8 mouse cellular contexts compared by ENCODE assay signal in the genomic region with DNA sequence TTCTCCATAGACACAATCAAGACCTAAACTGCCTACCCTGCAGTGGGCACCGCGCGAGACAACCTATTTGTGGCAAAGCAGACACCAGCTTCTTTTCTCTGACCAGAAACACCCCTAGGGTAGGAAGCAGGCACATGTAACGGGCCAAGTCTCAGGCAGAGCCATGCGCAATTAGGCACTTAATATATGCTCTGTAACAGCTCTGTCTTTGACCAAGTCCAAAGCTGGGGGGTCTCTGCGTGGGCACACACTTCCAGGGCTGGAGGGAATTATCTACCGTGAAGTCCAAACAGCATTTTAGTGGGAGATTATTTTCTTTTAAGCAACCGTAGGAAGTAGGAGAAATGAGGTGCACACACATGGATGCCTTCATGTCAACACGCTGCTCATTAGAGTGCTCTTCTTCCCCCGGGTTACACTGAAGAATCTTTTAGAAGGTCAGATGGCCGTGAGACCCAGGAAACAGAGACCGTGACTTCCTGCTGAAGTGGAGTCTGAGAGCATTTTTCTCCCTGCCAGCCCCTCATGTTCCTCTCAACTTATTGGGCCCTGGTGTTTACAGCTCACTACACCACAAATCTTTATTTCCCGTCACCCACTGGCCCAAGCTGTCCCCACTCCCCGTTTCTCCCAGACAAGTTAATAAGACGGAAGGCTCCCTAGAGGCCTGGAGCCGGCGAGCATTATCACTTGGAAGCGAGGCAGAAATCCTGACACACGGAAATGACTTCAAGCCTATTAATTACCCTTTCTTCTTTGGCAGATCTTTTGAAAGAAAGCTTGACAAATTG.
DNase-seq lines count a peak whose midpoint lies in the region; ATAC-seq and TF ChIP-seq lines count a peak whose summit lies in the region.

No protein-coding gene starts in this region.

- 51% methylated on average over 19 of the region's 19 CpGs for WGBS in heart, embryonic 10.5 days
- 15% methylated on average over 19 of the region's 19 CpGs for WGBS in kidney, embryonic 16.5 days
- WGBS in midbrain, postnatal 0 days = 31% methylated on average over 19 of the region's 19 CpGs

- peak overlapping the region; percentile 28; the same call in 1 of the 2 replicates for H3K9ac ChIP-seq in kidney, embryonic 16.5 days (replicated peaks; ENCODE audit: low read length)
- H3K9ac ChIP-seq in midbrain, postnatal 0 days (replicated peaks; ENCODE audit: low read length, poor library complexity, severe bottlenecking) = no peak overlapping the region

- no peaks in the 10 kb centered on the region for H3K27me3 ChIP-seq in heart, embryonic 10.5 days (ENCODE audit: insufficient read depth, poor library complexity, severe bottlenecking)
- no peaks in the 10 kb centered on the region for H3K27me3 ChIP-seq in kidney, embryonic 16.5 days (ENCODE audit: insufficient read depth, low read length)
- H3K27me3 ChIP-seq in midbrain, postnatal 0 days (ENCODE audit: insufficient read depth, low read length) = no peaks in the 10 kb centered on the region

- no peaks in the 10 kb centered on the region; the same call in 1 of the 2 replicates for H3K36me3 ChIP-seq in heart, embryonic 10.5 days
- H3K36me3 ChIP-seq in kidney, embryonic 16.5 days (ENCODE audit: insufficient read depth, low read length) = 0 out of 2 replicates have a peak, but pooled peaks cover 3% of the 10 kb centered on the region
- no peaks in the 10 kb centered on the region for H3K36me3 ChIP-seq in midbrain, postnatal 0 days (ENCODE audit: insufficient read depth, low read length)

- H3K4me1 ChIP-seq in heart, embryonic 10.5 days = peaks cover 72% of the 10 kb centered on the region
- H3K4me1 ChIP-seq in kidney, embryonic 16.5 days (ENCODE audit: insufficient read depth, low read length) = peaks cover 77% of the 10 kb centered on the region
- H3K4me1 ChIP-seq in midbrain, postnatal 0 days (ENCODE audit: insufficient read depth, low read length) = peaks cover 12% of the 10 kb centered on the region; the same call in 1 of the 2 replicates

- peak; percentile 50 to 57 for DNase-seq in cerebellum, postnatal 10 days
- no peak for DNase-seq in cerebellum, postnatal 36 days
- DNase-seq in heart, embryonic 10.5 days (ENCODE audit: low spot score) = no peak
- peak; percentile 84 for DNase-seq in midbrain, postnatal 0 days (ENCODE audit: low spot score)
- no peak for DNase-seq in right cerebral cortex, adult 2 months (ENCODE audit: low spot score in 2 of 2)
- no peak for DNase-seq in spleen, adult 12 weeks (ENCODE audit: low spot score)

- no peaks in the 10 kb centered on the region for H3K9me3 ChIP-seq in heart, embryonic 10.5 days
- H3K9me3 ChIP-seq in kidney, embryonic 16.5 days (ENCODE audit: low read length) = no peaks in the 10 kb centered on the region
- H3K9me3 ChIP-seq in midbrain, postnatal 0 days (ENCODE audit: low read length) = no peaks in the 10 kb centered on the region

- H3K4me2 ChIP-seq in kidney, embryonic 16.5 days (replicated peaks; ENCODE audit: low read depth, low read length) = peak overlapping the region; percentile 24; the same call in 1 of the 2 replicates
- no peak overlapping the region for H3K4me2 ChIP-seq in midbrain, postnatal 0 days (ENCODE audit: low read depth, low read length, poor library complexity, severe bottlenecking)

- no peak overlapping the region for H3K4me3 ChIP-seq in heart, embryonic 10.5 days
- no peak overlapping the region for H3K4me3 ChIP-seq in kidney, embryonic 16.5 days (ENCODE audit: low read length)
- no peak overlapping the region for H3K4me3 ChIP-seq in midbrain, postnatal 0 days (ENCODE audit: low read depth, low read length)

- peak overlapping the region; percentile 77 for H3K27ac ChIP-seq in heart, embryonic 10.5 days
- H3K27ac ChIP-seq in kidney, embryonic 16.5 days (ENCODE audit: low read length) = peak overlapping the region; percentile 94
- peak overlapping the region; percentile 9; the same call in 1 of the 2 replicates for H3K27ac ChIP-seq in midbrain, postnatal 0 days (ENCODE audit: low read depth, low read length)

- no peak for TF ChIP-seq CTCF in midbrain, postnatal 0 days (IDR thresholded peaks at IDR 0.05)

- ATAC-seq in kidney, embryonic 16.5 days (ENCODE audit: low FRiP score, low TSS enrichment) = peak; percentile 83
- ATAC-seq in midbrain, postnatal 0 days (ENCODE audit: low FRiP score) = no peak
- ATAC-seq in erythroid progenitor cell, adult 5-6 weeks (replicated peaks; ENCODE audit: low FRiP score, poor library complexity, severe bottlenecking) = no peak

Comparison
In these comparisons a context has a peak if more than half of its experiments do, and no peak if none do; other contexts are left out.
1. DNase-seq: peak in cerebellum, postnatal 10 days (2 of 2) and midbrain, postnatal 0 days (single experiment); none in cerebellum, postnatal 36 days (0 of 2), heart, embryonic 10.5 days (single experiment), right cerebral cortex, adult 2 months (0 of 2) and spleen, adult 12 weeks (single experiment).
2. H3K27ac ChIP-seq: peak in every context shown above with its lines; median percentile 94 in kidney, embryonic 16.5 days; 77 in heart, embryonic 10.5 days; 9 in midbrain, postnatal 0 days.